Mouse (Mus musculus): ENCODE data around the gene Ctu1.
"Not testable (repeated sequence)": the region's sequence is repeated elsewhere in the genome, so short reads cannot be mapped to it uniquely, and the experiment has no call there.

Gene Ctu1

GRCm38 (mm10) chr7:43671809-43672580 lies at the start of gene Ctu1:
Ctu1 (plus strand) TSS chr7:43672016.
- DNase-seq, result peak; percentile 81

- no peak for DNase-seq
Observed at GRCm38 (mm10) chr7:43622927-43623326, 48.9 kb upstream of the Ctu1 start.

- no peak for DNase-seq
Observed at GRCm38 (mm10) chr7:43623819-43624218, 48.0 kb upstream of the Ctu1 start.

GRCm38 (mm10) chr7:43625065-43625464 lies 46.8 kb upstream of the Ctu1 start:
- DNase-seq, result no peak

GRCm38 (mm10) chr7:43625794-43626422 lies 45.9 kb upstream of the Ctu1 start:
- DNase-seq, result no peak

- no peak for DNase-seq
Observed at GRCm38 (mm10) chr7:43633940-43634339, 37.9 kb upstream of the Ctu1 start.

- DNase-seq, result no peak
Observed at GRCm38 (mm10) chr7:43634500-43634899, 37.3 kb upstream of the Ctu1 start, which contains the start of gene Ceacam18. Ceacam18 (plus strand) TSS chr7:43634707.

GRCm38 (mm10) chr7:43636194-43636593 lies 35.6 kb upstream of the Ctu1 start:
- DNase-seq, result no peak

- DNase-seq, result no peak
Observed at GRCm38 (mm10) chr7:43637118-43637517, 34.7 kb upstream of the Ctu1 start.

GRCm38 (mm10) chr7:43642587-43642986 lies 29.2 kb upstream of the Ctu1 start:
- no peak for DNase-seq

GRCm38 (mm10) chr7:43643046-43643652 lies 28.7 kb upstream of the Ctu1 start:
- DNase-seq, result no peak

- no peak for DNase-seq
Observed at GRCm38 (mm10) chr7:43652683-43653082, 19.1 kb upstream of the Ctu1 start.

GRCm38 (mm10) chr7:43654519-43654918 lies 17.3 kb upstream of the Ctu1 start:
- no peak for DNase-seq

GRCm38 (mm10) chr7:43656232-43656631 lies 15.6 kb upstream of the Ctu1 start:
- no peak for DNase-seq

- DNase-seq, result no peak
Observed at GRCm38 (mm10) chr7:43660002-43660401, 11.8 kb upstream of the Ctu1 start, which contains the start of gene Siglece. Siglece (minus strand) TSS chr7:43660161.

- no peak for DNase-seq
Observed at GRCm38 (mm10) chr7:43662804-43663203, 9.0 kb upstream of the Ctu1 start.

- not testable (repeated sequence) for DNase-seq
Observed at GRCm38 (mm10) chr7:43667221-43667620, 4.6 kb upstream of the Ctu1 start.

- no peak for DNase-seq
Observed at GRCm38 (mm10) chr7:43668582-43668981, 3.2 kb upstream of the Ctu1 start.

GRCm38 (mm10) chr7:43671064-43671808 lies 580 bp upstream of the Ctu1 start:
- DNase-seq, result no peak

GRCm38 (mm10) chr7:43672581-43673260 lies 905 bp downstream of the Ctu1 start:
- no peak for DNase-seq

- DNase-seq, result no peak
Observed at GRCm38 (mm10) chr7:43675091-43675490, 3.3 kb downstream of the Ctu1 start.

- peak; percentile 48 for DNase-seq
Observed at GRCm38 (mm10) chr7:43678517-43678916, 6.7 kb downstream of the Ctu1 start.

- peak; percentile 73 for DNase-seq
Observed at GRCm38 (mm10) chr7:43680960-43681359, 9.1 kb downstream of the Ctu1 start.
